Mouse (Mus musculus) mouse trophoblast stem cell (cell line): ENCODE data around the gene Tnp1.

Source experiments
- in situ Hi-C, 2 experiments: fragments of 300-500 bp; cut with MseI, MboI; formaldehyde crosslinking; loops; 2 replicates in 1 of 2; 3 replicates in 1 of 2; pipeline ENCODE4 v1.15.1; 2025

Gene Tnp1

GRCm38 (mm10) chr1:73006847-73007246, 8.9 kb downstream of the Tnp1 start:
- in situ Hi-C loops: no loop called here

- in situ Hi-C loops: no loop called here
Observed at GRCm38 (mm10) chr1:73004890-73005289, 10.8 kb downstream of the Tnp1 start.

GRCm38 (mm10) chr1:73002637-73003036, 13.1 kb downstream of the Tnp1 start:
- in situ Hi-C loops: no loop called here

- in situ Hi-C loops: no loop called here
Observed at GRCm38 (mm10) chr1:73001961-73002360, 13.7 kb downstream of the Tnp1 start.

- in situ Hi-C loops: no loop called here
Observed at GRCm38 (mm10) chr1:72994751-72995528, 20.8 kb downstream of the Tnp1 start.

- in situ Hi-C loops: no loop called here
Observed at GRCm38 (mm10) chr1:72992944-72993464, 22.7 kb downstream of the Tnp1 start.

GRCm38 (mm10) chr1:72992209-72992608, 23.5 kb downstream of the Tnp1 start:
- in situ Hi-C loops: no loop called here

- in situ Hi-C loops: no loop called here
Observed at GRCm38 (mm10) chr1:72988904-72989303, 26.8 kb downstream of the Tnp1 start.

GRCm38 (mm10) chr1:72986715-72987114, 29.0 kb downstream of the Tnp1 start:
- in situ Hi-C loops: no loop called here

GRCm38 (mm10) chr1:72978956-72979355, 36.8 kb downstream of the Tnp1 start:
- in situ Hi-C loops: no loop called here

GRCm38 (mm10) chr1:72974226-72974625, 41.5 kb downstream of the Tnp1 start:
- in situ Hi-C loops: no loop called here

GRCm38 (mm10) chr1:72970461-72970860, 45.2 kb downstream of the Tnp1 start:
- in situ Hi-C loops: no loop called here

GRCm38 (mm10) chr1:72969113-72969812, 46.4 kb downstream of the Tnp1 start:
- in situ Hi-C loops: no loop called here

- in situ Hi-C loops: no loop called here
Observed at GRCm38 (mm10) chr1:72966423-72966822, 49.3 kb downstream of the Tnp1 start.
